Mouse (Mus musculus): ENCODE measurements at regions not wholly inside any gene's neighbourhood (a gene's known extent, or its start where the extent isn't known, plus 50 kb on each side); places are given as distances from the start of the nearest gene placed in this dataset.
A peak's percentile ranks its signal among the peaks of the same experiment; 100 is the strongest.

DNA sequence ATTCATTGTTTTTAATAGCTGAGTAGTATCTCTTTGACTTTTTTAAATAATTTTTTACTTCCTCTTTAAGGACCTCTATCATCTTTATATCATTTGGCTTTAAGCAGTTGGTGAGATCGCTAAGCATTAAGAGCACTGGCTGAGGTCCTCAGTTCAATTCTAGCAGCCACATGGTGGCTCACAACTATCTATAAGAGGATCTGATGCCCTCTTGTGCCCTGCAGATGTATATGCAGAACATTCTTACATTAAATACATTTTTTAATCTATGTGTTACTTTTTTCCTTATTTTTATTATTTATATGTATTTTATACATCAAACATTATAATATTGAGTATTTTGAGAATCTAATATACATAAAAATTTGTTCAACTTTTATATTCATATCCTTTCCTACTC lies 119.3 kb downstream of the Efhb start:
- Histone ChIP-seq H3K27me3 (replicated peaks) (no peaks in the 10 kb centered on the region), H3K4me1 (ENCODE audit: control insufficient read depth in 1 of 2, insufficient read depth in 2 of 2) (no peaks in the 10 kb centered on the region), H3K9ac (ENCODE audit: insufficient read depth, low read depth) (no peak overlapping the region), H3K9me3 (replicated peaks; ENCODE audit: low read length) (no peaks in the 10 kb centered on the region), H3K36me3 (replicated peaks in 1 of 2; ENCODE audit: control insufficient read depth in 1 of 2, insufficient read depth in 1 of 2, low read length in 1 of 2) (no peaks in the 10 kb centered on the region), H3K27ac (ENCODE audit: insufficient read depth, low read depth) (no peak overlapping the region), H3K4me2 (ENCODE audit: insufficient read depth, low read depth, poor library complexity, severe bottlenecking) (no peak overlapping the region), H3K4me3 (replicated peaks in 1 of 3; ENCODE audit: low read depth in 2 of 3, low read length in 2 of 3, poor library complexity in 1 of 3) (no peak overlapping the region), H3K79me2 (replicated peaks; ENCODE audit: control insufficient read depth, extremely low read depth, insufficient read depth, poor library complexity, severe bottlenecking) (no peaks in the 10 kb centered on the region)
- in situ Hi-C loops (cut with MboI; ENCODE audit: low pct_ligation_motif_present, low pct_unique_long_range_greater_than_20kb, low sequenced_read_pairs) (no loop called here), dilution Hi-C loops (cut with MboI; ENCODE audit: extremely low pct_ligation_motif_present, extremely low pct_unique_long_range_greater_than_20kb, low sequenced_read_pairs) (no loop called here)
- TF ChIP-seq JUND (conservative IDR thresholded peaks at IDR 0.05; ENCODE audit: low read depth, low read length) (no peak), SMC3 (IDR thresholded peaks at IDR 0.05; ENCODE audit: low read depth, low read length) (peak; percentile 19; the same call in 1 of the 2 replicates), JUN (IDR thresholded peaks at IDR 0.05; ENCODE audit: insufficient read depth, low read depth, low read length) (no peak), RAD21 (IDR thresholded peaks at IDR 0.05; ENCODE audit: low read depth, low read length) (peak; percentile 19), E2F4 (IDR thresholded peaks at IDR 0.05; ENCODE audit: insufficient replicate concordance, low read depth, low read length) (no peak), CTCF (conservative IDR thresholded peaks at IDR 0.05 in 1 of 2, IDR thresholded peaks at IDR 0.05 in 1 of 2; ENCODE audit: low read depth in 2 of 2, low read length in 2 of 2) (peak in 1 of 2 experiments; percentile 50; a peak in 2 of 4 replicates)
- DNase-seq (ENCODE audit: extremely low read depth), result no peak

DNA sequence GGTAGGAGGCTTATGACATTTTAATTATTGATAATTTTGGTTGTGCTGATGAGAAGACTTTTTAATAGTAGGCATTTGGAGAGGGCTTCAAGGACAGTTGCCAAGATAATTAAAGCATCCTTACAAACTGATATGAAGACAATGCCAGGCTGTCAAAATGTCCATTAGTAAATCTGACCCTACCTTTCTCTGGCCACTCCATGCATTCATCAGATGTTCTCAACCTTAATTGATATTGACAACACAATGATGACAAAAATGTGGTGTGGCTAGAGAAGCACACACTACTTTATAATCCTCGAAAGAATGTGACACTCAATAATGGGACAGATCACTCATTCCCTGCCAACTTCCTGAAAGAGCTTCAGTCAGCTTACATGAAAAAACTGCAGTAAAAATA lies 140.1 kb downstream of the Efhb start:
- Histone ChIP-seq H3K4me3 (replicated peaks in 1 of 3; ENCODE audit: low read depth in 2 of 3, low read length in 2 of 3, poor library complexity in 1 of 3) (no peak overlapping the region), H3K27me3 (replicated peaks) (no peaks in the 10 kb centered on the region), H3K79me2 (replicated peaks; ENCODE audit: control insufficient read depth, extremely low read depth, insufficient read depth, poor library complexity, severe bottlenecking) (no peaks in the 10 kb centered on the region), H3K4me2 (ENCODE audit: insufficient read depth, low read depth, poor library complexity, severe bottlenecking) (no peak overlapping the region), H3K9me3 (replicated peaks; ENCODE audit: low read length) (peaks cover 3% of the 10 kb centered on the region), H3K27ac (ENCODE audit: insufficient read depth, low read depth) (no peak overlapping the region), H3K9ac (ENCODE audit: insufficient read depth, low read depth) (no peak overlapping the region), H3K4me1 (ENCODE audit: control insufficient read depth in 1 of 2, insufficient read depth in 2 of 2) (no peaks in the 10 kb centered on the region), H3K36me3 (replicated peaks in 1 of 2; ENCODE audit: control insufficient read depth in 1 of 2, insufficient read depth in 1 of 2, low read length in 1 of 2) (no peaks in the 10 kb centered on the region)
- in situ Hi-C loops (cut with MboI; ENCODE audit: low pct_ligation_motif_present, low pct_unique_long_range_greater_than_20kb, low sequenced_read_pairs) (no loop called here), dilution Hi-C loops (cut with MboI; ENCODE audit: extremely low pct_ligation_motif_present, extremely low pct_unique_long_range_greater_than_20kb, low sequenced_read_pairs) (no loop called here)
- no peak for DNase-seq (ENCODE audit: extremely low read depth)
- TF ChIP-seq MEF2A (IDR thresholded peaks at IDR 0.05; ENCODE audit: borderline replicate concordance, low read depth, low read length), result no peak

Data from CH12.LX (cell line).